Mouse (Mus musculus): ENCODE data around the gene Gm28042. TPM values are rescaled to one million over a fixed set of nuclear protein-coding genes. Genes with fewer than 3 reads are reported as not detected.

Gene Gm28042
- polyA plus RNA-seq, 1 experiment from 2014 or later = 2.9 TPM

GRCm38 (mm10) chr2:120003970-120004369 lies 23.3 kb upstream of the Gm28042 start:
- Histone ChIP-seq H3K9ac (replicated peaks; ENCODE audit: low read length) (no peak overlapping the region), H3K4me2 (ENCODE audit: low read depth, low read length) (no peak overlapping the region), H3K4me1 (ENCODE audit: control insufficient read depth, insufficient read depth, low read length) (no peaks in the 10 kb centered on the region), H3K9me3 (replicated peaks; ENCODE audit: control insufficient read depth, low read length) (no peaks in the 10 kb centered on the region), H3K36me3 (replicated peaks; ENCODE audit: control insufficient read depth, insufficient read depth, low read depth, low read length) (no peaks in the 10 kb centered on the region), H3K4me3 (ENCODE audit: low read depth, low read length) (no peak overlapping the region), H3K27me3 (ENCODE audit: control insufficient read depth, insufficient read depth, low read length) (no peaks in the 10 kb centered on the region), H3K27ac (replicated peaks; ENCODE audit: low read depth, low read length) (no peak overlapping the region)
- no peak for ATAC-seq (replicated peaks; ENCODE audit: insufficient number of reproducible peaks, low FRiP score, low TSS enrichment, low read depth)
- WGBS = 78% methylated on average over 2 of the region's 2 CpGs
- DNase-seq (ENCODE audit: low spot score) = no peak

GRCm38 (mm10) chr2:120006696-120007095 lies 20.6 kb upstream of the Gm28042 start:
- Histone ChIP-seq H3K9ac (replicated peaks; ENCODE audit: low read length) (no peak overlapping the region), H3K27ac (replicated peaks; ENCODE audit: low read depth, low read length) (no peak overlapping the region), H3K4me1 (ENCODE audit: control insufficient read depth, insufficient read depth, low read length) (no peaks in the 10 kb centered on the region), H3K36me3 (replicated peaks; ENCODE audit: control insufficient read depth, insufficient read depth, low read depth, low read length) (no peaks in the 10 kb centered on the region), H3K9me3 (replicated peaks; ENCODE audit: control insufficient read depth, low read length) (no peaks in the 10 kb centered on the region), H3K4me2 (ENCODE audit: low read depth, low read length) (no peak overlapping the region), H3K4me3 (ENCODE audit: low read depth, low read length) (no peak overlapping the region), H3K27me3 (ENCODE audit: control insufficient read depth, insufficient read depth, low read length) (no peaks in the 10 kb centered on the region)
- WGBS = 92% methylated on average over 7 of the region's 7 CpGs
- ATAC-seq (replicated peaks; ENCODE audit: insufficient number of reproducible peaks, low FRiP score, low TSS enrichment, low read depth) = no peak
- no peak for DNase-seq (ENCODE audit: low spot score)

GRCm38 (mm10) chr2:120007680-120008210 lies 19.5 kb upstream of the Gm28042 start:
- Histone ChIP-seq H3K4me3 (ENCODE audit: low read depth, low read length) (no peak overlapping the region), H3K9me3 (replicated peaks; ENCODE audit: control insufficient read depth, low read length) (no peaks in the 10 kb centered on the region), H3K9ac (replicated peaks; ENCODE audit: low read length) (no peak overlapping the region), H3K4me1 (ENCODE audit: control insufficient read depth, insufficient read depth, low read length) (no peaks in the 10 kb centered on the region), H3K4me2 (ENCODE audit: low read depth, low read length) (no peak overlapping the region), H3K36me3 (replicated peaks; ENCODE audit: control insufficient read depth, insufficient read depth, low read depth, low read length) (no peaks in the 10 kb centered on the region), H3K27ac (replicated peaks; ENCODE audit: low read depth, low read length) (no peak overlapping the region), H3K27me3 (ENCODE audit: control insufficient read depth, insufficient read depth, low read length) (no peaks in the 10 kb centered on the region)
- WGBS = 79% methylated on average over 4 of the region's 4 CpGs
- DNase-seq (ENCODE audit: low spot score) = no peak
- ATAC-seq (replicated peaks; ENCODE audit: insufficient number of reproducible peaks, low FRiP score, low TSS enrichment, low read depth) = no peak

- H3K9ac ChIP-seq (replicated peaks; ENCODE audit: low read length) = no peak overlapping the region
- 44% methylated on average over 4 of the region's 4 CpGs for WGBS
- H3K27ac ChIP-seq (replicated peaks; ENCODE audit: low read depth, low read length) = no peak overlapping the region
- ATAC-seq (replicated peaks; ENCODE audit: insufficient number of reproducible peaks, low FRiP score, low TSS enrichment, low read depth) (no peak), DNase-seq (ENCODE audit: low spot score) (no peak)
- H3K4me1 ChIP-seq (ENCODE audit: control insufficient read depth, insufficient read depth, low read length) = no peaks in the 10 kb centered on the region
- no peak overlapping the region for H3K4me2 ChIP-seq (ENCODE audit: low read depth, low read length)
- H3K36me3 ChIP-seq (replicated peaks; ENCODE audit: control insufficient read depth, insufficient read depth, low read depth, low read length) = no peaks in the 10 kb centered on the region
- H3K9me3 ChIP-seq (replicated peaks; ENCODE audit: control insufficient read depth, low read length) = no peaks in the 10 kb centered on the region
- no peaks in the 10 kb centered on the region for H3K27me3 ChIP-seq (ENCODE audit: control insufficient read depth, insufficient read depth, low read length)
- no peak overlapping the region for H3K4me3 ChIP-seq (ENCODE audit: low read depth, low read length)
These were observed 18.6 kb upstream of the Gm28042 start for GRCm38 (mm10) chr2:120008672-120009071.

GRCm38 (mm10) chr2:120011462-120012200 lies 15.7 kb upstream of the Gm28042 start:
- peak; percentile 82 for DNase-seq (ENCODE audit: low spot score)
- no peaks in the 10 kb centered on the region for H3K9me3 ChIP-seq (replicated peaks; ENCODE audit: control insufficient read depth, low read length)

GRCm38 (mm10) chr2:120012924-120013323 lies 14.4 kb upstream of the Gm28042 start:
- Histone ChIP-seq H3K4me3 (ENCODE audit: low read depth, low read length) (no peak overlapping the region), H3K9ac (replicated peaks; ENCODE audit: low read length) (no peak overlapping the region), H3K27ac (replicated peaks; ENCODE audit: low read depth, low read length) (no peak overlapping the region), H3K4me2 (ENCODE audit: low read depth, low read length) (no peak overlapping the region), H3K36me3 (replicated peaks; ENCODE audit: control insufficient read depth, insufficient read depth, low read depth, low read length) (no peaks in the 10 kb centered on the region; the same call in 1 of the 2 replicates), H3K27me3 (ENCODE audit: control insufficient read depth, insufficient read depth, low read length) (no peaks in the 10 kb centered on the region), H3K9me3 (replicated peaks; ENCODE audit: control insufficient read depth, low read length) (no peaks in the 10 kb centered on the region), H3K4me1 (ENCODE audit: control insufficient read depth, insufficient read depth, low read length) (no peaks in the 10 kb centered on the region)
- 84% methylated on average over 13 of the region's 13 CpGs for WGBS
- no peak for ATAC-seq (replicated peaks; ENCODE audit: insufficient number of reproducible peaks, low FRiP score, low TSS enrichment, low read depth)
- no peak for DNase-seq (ENCODE audit: low spot score)

More at GRCm38 (mm10) chr2:120011462-120012200, 15.7 kb upstream of the Gm28042 start:
- H3K27me3 ChIP-seq (ENCODE audit: control insufficient read depth, insufficient read depth, low read length) = no peaks in the 10 kb centered on the region
- no peaks in the 10 kb centered on the region for H3K4me1 ChIP-seq (ENCODE audit: control insufficient read depth, insufficient read depth, low read length)
- no peaks in the 10 kb centered on the region for H3K36me3 ChIP-seq (replicated peaks; ENCODE audit: control insufficient read depth, insufficient read depth, low read depth, low read length)
- H3K4me3 ChIP-seq (ENCODE audit: low read depth, low read length) = no peak overlapping the region
- no peak overlapping the region for H3K9ac ChIP-seq (replicated peaks; ENCODE audit: low read length)
- no peak overlapping the region for H3K4me2 ChIP-seq (ENCODE audit: low read depth, low read length)
- WGBS = 81% methylated on average over 8 of the region's 8 CpGs
- H3K27ac ChIP-seq (replicated peaks; ENCODE audit: low read depth, low read length) = no peak overlapping the region
- no peak; the same call in 1 of the 2 replicates for ATAC-seq (replicated peaks; ENCODE audit: insufficient number of reproducible peaks, low FRiP score, low TSS enrichment, low read depth)

- H3K9me3 ChIP-seq (replicated peaks; ENCODE audit: control insufficient read depth, low read length) = no peaks in the 10 kb centered on the region
- DNase-seq (ENCODE audit: low spot score) (no peak), ATAC-seq (replicated peaks; ENCODE audit: insufficient number of reproducible peaks, low FRiP score, low TSS enrichment, low read depth) (no peak)
- no peak overlapping the region for H3K27ac ChIP-seq (replicated peaks; ENCODE audit: low read depth, low read length)
- H3K4me1 ChIP-seq (ENCODE audit: control insufficient read depth, insufficient read depth, low read length) = no peaks in the 10 kb centered on the region
- H3K27me3 ChIP-seq (ENCODE audit: control insufficient read depth, insufficient read depth, low read length) = no peaks in the 10 kb centered on the region
- no peak overlapping the region for H3K9ac ChIP-seq (replicated peaks; ENCODE audit: low read length)
- no peak overlapping the region for H3K4me2 ChIP-seq (ENCODE audit: low read depth, low read length)
- WGBS = 94% methylated on average over 2 of the region's 2 CpGs
- no peaks in the 10 kb centered on the region; the same call in 1 of the 2 replicates for H3K36me3 ChIP-seq (replicated peaks; ENCODE audit: control insufficient read depth, insufficient read depth, low read depth, low read length)
- no peak overlapping the region for H3K4me3 ChIP-seq (ENCODE audit: low read depth, low read length)
These were observed 13.3 kb upstream of the Gm28042 start for GRCm38 (mm10) chr2:120013831-120014486.

DNA sequence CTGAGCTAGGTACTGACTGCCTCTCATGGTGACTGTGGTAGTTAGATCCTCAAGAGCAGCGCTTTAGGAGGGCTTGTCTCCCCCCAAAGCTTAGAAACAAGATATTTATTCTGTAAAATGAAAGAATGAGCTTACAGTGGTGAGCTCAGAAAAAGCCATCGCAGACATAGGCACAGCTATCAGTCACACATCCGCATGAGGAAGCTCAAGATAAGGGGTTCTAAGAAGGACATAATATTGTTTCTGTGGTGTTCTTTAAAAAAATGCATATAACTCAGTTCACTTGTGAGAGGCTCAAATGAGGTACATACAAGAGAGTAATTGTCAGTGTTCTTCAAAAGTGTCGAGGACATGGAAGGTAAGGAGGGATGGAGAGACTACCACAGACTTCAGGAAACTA lies 11.4 kb upstream of the Gm28042 start:
- Histone ChIP-seq H3K4me2 (ENCODE audit: low read depth, low read length) (no peak overlapping the region), H3K4me1 (ENCODE audit: control insufficient read depth, insufficient read depth, low read length) (no peaks in the 10 kb centered on the region), H3K9ac (replicated peaks; ENCODE audit: low read length) (no peak overlapping the region), H3K27me3 (ENCODE audit: control insufficient read depth, insufficient read depth, low read length) (no peaks in the 10 kb centered on the region), H3K4me3 (ENCODE audit: low read depth, low read length) (no peak overlapping the region), H3K36me3 (replicated peaks; ENCODE audit: control insufficient read depth, insufficient read depth, low read depth, low read length) (no peaks in the 10 kb centered on the region; the same call in 1 of the 2 replicates), H3K9me3 (replicated peaks; ENCODE audit: control insufficient read depth, low read length) (no peaks in the 10 kb centered on the region), H3K27ac (replicated peaks; ENCODE audit: low read depth, low read length) (no peak overlapping the region)
- ATAC-seq (replicated peaks; ENCODE audit: insufficient number of reproducible peaks, low FRiP score, low TSS enrichment, low read depth) (no peak), DNase-seq (ENCODE audit: low spot score) (no peak)
- 90% methylated on average over 4 of the region's 4 CpGs for WGBS

All from embryonic facial prominence, embryonic 11.5 days (tissue).